In genomic region chr7:66308581-66309239, GRCm38 (mm10) we compare ENCODE assay signal across 15 mouse cellular contexts. TPM values are rescaled to one million over a fixed set of nuclear protein-coding genes. Genes with fewer than 3 reads are reported as not detected.
DNase-seq lines count a peak whose midpoint lies in the region; ATAC-seq and TF ChIP-seq lines count a peak whose summit lies in the region.
"Had no signal": no experiment of that assay in that cellular context is flagged by ENCODE, and none has a peak within 500 bp of the region (broad histone marks: within the 10 kb centered on the region; RNA-seq: fewer than 3 reads in every experiment).

No protein-coding gene starts in this region.

- peaks cover 12% of the 10 kb centered on the region for H3K4me1 ChIP-seq in heart, adult 2 months (ENCODE audit: control insufficient read depth, insufficient read depth, low read length)
- H3K4me1 ChIP-seq in lung, embryonic 15.5 days, result peaks cover 65% of the 10 kb centered on the region
- H3K4me1 ChIP-seq in lung, adult 2 months (ENCODE audit: control insufficient read depth, insufficient read depth, low read length), result peaks cover 19% of the 10 kb centered on the region
- peaks cover 15% of the 10 kb centered on the region for H3K4me1 ChIP-seq in intestine, embryonic 15.5 days (replicated peaks)
- H3K4me1 ChIP-seq in small intestine, adult 2 months (ENCODE audit: control insufficient read depth, insufficient read depth, insufficient read length, low read length), result peaks cover 22% of the 10 kb centered on the region; the same call in 1 of the 2 replicates
- H3K4me1 ChIP-seq in hindbrain, embryonic 12.5 days, result no peaks in the 10 kb centered on the region; the same call in 1 of the 2 replicates

- no peaks in the 10 kb centered on the region for H3K27me3 ChIP-seq in heart, adult 2 months (ENCODE audit: control insufficient read depth, insufficient read depth, low read length)
- no peaks in the 10 kb centered on the region for H3K27me3 ChIP-seq in lung, embryonic 15.5 days
- H3K27me3 ChIP-seq in intestine, embryonic 15.5 days (replicated peaks), result no peaks in the 10 kb centered on the region
- H3K27me3 ChIP-seq in small intestine, adult 2 months (ENCODE audit: control insufficient read depth, insufficient read depth, low read length), result no peaks in the 10 kb centered on the region
- no peaks in the 10 kb centered on the region for H3K27me3 ChIP-seq in hindbrain, embryonic 12.5 days

- no peaks in the 10 kb centered on the region for H3K9me3 ChIP-seq in lung, embryonic 15.5 days
- no peaks in the 10 kb centered on the region for H3K9me3 ChIP-seq in intestine, embryonic 15.5 days
- no peaks in the 10 kb centered on the region for H3K9me3 ChIP-seq in hindbrain, embryonic 12.5 days (replicated peaks)

- no peaks in the 10 kb centered on the region for H3K36me3 ChIP-seq in heart, adult 2 months (ENCODE audit: control insufficient read depth, insufficient read depth, low read length)
- H3K36me3 ChIP-seq in lung, embryonic 15.5 days, result peaks cover 12% of the 10 kb centered on the region
- no peaks in the 10 kb centered on the region for H3K36me3 ChIP-seq in intestine, embryonic 15.5 days
- peaks cover 22% of the 10 kb centered on the region for H3K36me3 ChIP-seq in small intestine, adult 2 months (ENCODE audit: control insufficient read depth, insufficient read depth, low read length)
- no peaks in the 10 kb centered on the region for H3K36me3 ChIP-seq in hindbrain, embryonic 12.5 days

- ATAC-seq in lung, embryonic 15.5 days (ENCODE audit: borderline replicate concordance, extremely low read depth, low FRiP score, low TSS enrichment), result no peak; the same call in 1 of the 2 replicates
- peak; percentile 54 for ATAC-seq in intestine, embryonic 15.5 days
- no peak for ATAC-seq in hindbrain, embryonic 12.5 days (ENCODE audit: low FRiP score)
- no peak for ATAC-seq in erythroblast, adult 5-6 weeks (replicated peaks; ENCODE audit: low FRiP score, poor library complexity, severe bottlenecking)

- H3K4me2 ChIP-seq in lung, embryonic 15.5 days, result no peak overlapping the region
- peak overlapping the region; percentile 26 for H3K4me2 ChIP-seq in intestine, embryonic 15.5 days (replicated peaks)
- no peak overlapping the region for H3K4me2 ChIP-seq in hindbrain, embryonic 12.5 days (replicated peaks)
- H3K4me2 ChIP-seq: midbrain, embryonic 11.5 days had no signal

- no peak for TF ChIP-seq POLR2A in heart, adult 2 months (IDR thresholded peaks at IDR 0.05; ENCODE audit: insufficient read depth, low read depth, low read length)
- no peak for TF ChIP-seq POLR2A in lung, adult 2 months (IDR thresholded peaks at IDR 0.05; ENCODE audit: borderline replicate concordance, extremely low read depth, low read depth, low read length)
- no peak for TF ChIP-seq POLR2A in small intestine, adult 2 months (IDR thresholded peaks at IDR 0.05; ENCODE audit: low read depth, low read length)

- no peak for TF ChIP-seq CTCF in heart, adult 2 months (IDR thresholded peaks at IDR 0.05)
- no peak for TF ChIP-seq CTCF in lung, adult 2 months (IDR thresholded peaks at IDR 0.05; ENCODE audit: insufficient read depth, low read length)
- no peak for TF ChIP-seq CTCF in small intestine, adult 2 months (IDR thresholded peaks at IDR 0.05; ENCODE audit: extremely low read depth, insufficient read length, insufficient replicate concordance, low read depth, low read length)

- intact Hi-C loops in heart, adult 2 months (cut with DNase I), result no loop called here
- intact Hi-C loops in heart, postnatal 14 days (cut with DNase I), result loop anchor here (2.0 kb wide), 1 partner anchor 352 kb away; no protein-coding TSS in a partner anchor

- 68% methylated on average over 13 of the region's 13 CpGs for WGBS in heart, adult 2 months
- 64% methylated on average over 13 of the region's 13 CpGs for WGBS in lung, embryonic 15.5 days
- WGBS in lung, adult 2 months, result 62% methylated on average over 13 of the region's 13 CpGs
- WGBS in intestine, embryonic 15.5 days, result 75% methylated on average over 13 of the region's 13 CpGs
- WGBS in small intestine, adult 2 months, result 63% methylated on average over 13 of the region's 13 CpGs
- WGBS in hindbrain, embryonic 12.5 days, result 71% methylated on average over 13 of the region's 13 CpGs

- peak overlapping the region; percentile 70 for H3K27ac ChIP-seq in heart, adult 2 months
- peak overlapping the region; percentile 33 for H3K27ac ChIP-seq in lung, embryonic 15.5 days
- H3K27ac ChIP-seq in intestine, embryonic 15.5 days, result peak overlapping the region; percentile 63
- peak overlapping the region; percentile 94 for H3K27ac ChIP-seq in small intestine, adult 2 months (ENCODE audit: insufficient read depth, low read depth, low read length)
- no peak overlapping the region for H3K27ac ChIP-seq in hindbrain, embryonic 12.5 days

- no peaks in the 10 kb centered on the region for H3K79me2 ChIP-seq in heart, adult 2 months (replicated peaks; ENCODE audit: control insufficient read depth, insufficient read depth, low read length)

- no peak overlapping the region for H3K4me3 ChIP-seq in heart, adult 2 months
- H3K4me3 ChIP-seq in lung, embryonic 15.5 days, result no peak overlapping the region
- no peak overlapping the region for H3K4me3 ChIP-seq in lung, adult 2 months (replicated peaks; ENCODE audit: extremely low read depth, low read depth, low read length)
- H3K4me3 ChIP-seq in intestine, embryonic 15.5 days (replicated peaks), result no peak overlapping the region
- H3K4me3 ChIP-seq in small intestine, adult 2 months (ENCODE audit: low read depth, low read length), result no peak overlapping the region
- H3K4me3 ChIP-seq in hindbrain, embryonic 12.5 days, result no peak overlapping the region

- no peak overlapping the region for H3K9ac ChIP-seq in heart, adult 2 months (ENCODE audit: low read depth, low read length)
- H3K9ac ChIP-seq in lung, embryonic 15.5 days, result no peak overlapping the region
- no peak overlapping the region for H3K9ac ChIP-seq in intestine, embryonic 15.5 days
- H3K9ac ChIP-seq in hindbrain, embryonic 12.5 days, result no peak overlapping the region

- DNase-seq in heart, adult 2 months, result no peak
- no peak for DNase-seq in heart, postnatal 14 days
- DNase-seq in lung, adult 2 months, result no peak
- DNase-seq: layer of hippocampus, adult 9-11 months; left cerebral cortex, postnatal 4 days; thymus, postnatal 25 days had no signal

- no peak for TF ChIP-seq EP300 in heart, adult 2 months (IDR thresholded peaks at IDR 0.05; ENCODE audit: insufficient read depth, low read depth, low read length)

RNA-seq across cellular contexts. Expression of gene Gm10974, which starts 57.0 kb away (rescaled TPM):
- not detected for total RNA-seq in heart, adult 2 months (2021)
- polyA plus RNA-seq in heart, adult 2 months (2012; rRNA removed), result not detected in 2 replicates
- not detected for total RNA-seq in heart, postnatal 14 days (2021)
- polyA plus RNA-seq in lung, embryonic 15.5 days (2015; fragmentation: Nextera tagmentation; extraction: Ambion mirVana), result not detected in 2 replicates
- polyA plus RNA-seq in lung, adult 2 months (2012; rRNA removed), result not detected in 2 replicates
- not detected in 2 replicates for polyA plus RNA-seq in intestine, embryonic 15.5 days (2015; fragmentation: Nextera tagmentation; extraction: Ambion mirVana)
- polyA plus RNA-seq in small intestine, adult 2 months (2012; rRNA removed), result not detected in 2 replicates
- polyA plus RNA-seq in hindbrain, embryonic 12.5 days (2016; fragmentation: Nextera tagmentation; extraction: Ambion mirVana), result not detected in 2 replicates
- total RNA-seq in erythroblast, adult 5-6 weeks (2015; ENCODE audit: low replicate concordance), result not detected in 2 replicates
- total RNA-seq in erythroblast, adult 5-6 weeks (2017; ENCODE audit: low replicate concordance), result not detected in 2 replicates
- total RNA-seq: hematopoietic stem cell, adult 5-6 weeks; left cerebral cortex, postnatal 4 days had no signal
- polyA plus RNA-seq: cortical plate, adult 2 months; frontal cortex, adult 2 months; midbrain, embryonic 11.5 days had no signal
